Mouse (Mus musculus) mesoderm, embryonic 11.5 days (tissue): ENCODE results near the gene Pip4k2b.
"Not testable (repeated sequence)": the region's sequence is repeated elsewhere in the genome, so short reads cannot be mapped to it uniquely, and the experiment has no call there.

ENCODE experiments used
- DNase-seq: peaks from one replicate; pipeline ENCODE4 v3.0.0-alpha.2; 2012; ENCODE audit warnings: low read depth, low spot score

The Pip4k2b gene

DNA sequence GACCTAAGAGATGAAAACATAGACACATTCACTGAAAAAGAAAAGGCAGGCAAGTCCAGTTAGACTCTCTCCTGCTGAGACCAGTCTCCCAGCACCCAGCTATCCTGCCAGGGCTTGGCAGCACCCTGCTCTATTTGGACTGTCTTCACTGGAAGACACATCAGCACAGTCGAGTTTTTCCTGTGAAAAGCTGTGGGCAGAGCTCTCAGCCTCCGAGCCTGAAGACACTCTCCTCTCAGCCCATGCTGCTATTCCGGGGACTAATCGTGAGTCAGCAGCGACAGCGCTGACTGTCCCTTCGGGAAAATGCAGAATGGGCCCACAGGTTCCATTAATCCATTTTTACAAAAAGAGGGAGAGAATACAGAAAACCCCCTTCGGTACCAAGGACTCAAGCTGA lies 8.8 kb upstream of the Pip4k2b start:
- no peak for DNase-seq

GRCm38 (mm10) chr11:97748496-97748895 lies 4.0 kb upstream of the Pip4k2b start:
- DNase-seq, result no peak

GRCm38 (mm10) chr11:97747773-97748172 lies 3.3 kb upstream of the Pip4k2b start:
- DNase-seq, result no peak

- DNase-seq, result no peak
Measured at GRCm38 (mm10) chr11:97745331-97745721, 822 bp upstream of the Pip4k2b start.

DNA sequence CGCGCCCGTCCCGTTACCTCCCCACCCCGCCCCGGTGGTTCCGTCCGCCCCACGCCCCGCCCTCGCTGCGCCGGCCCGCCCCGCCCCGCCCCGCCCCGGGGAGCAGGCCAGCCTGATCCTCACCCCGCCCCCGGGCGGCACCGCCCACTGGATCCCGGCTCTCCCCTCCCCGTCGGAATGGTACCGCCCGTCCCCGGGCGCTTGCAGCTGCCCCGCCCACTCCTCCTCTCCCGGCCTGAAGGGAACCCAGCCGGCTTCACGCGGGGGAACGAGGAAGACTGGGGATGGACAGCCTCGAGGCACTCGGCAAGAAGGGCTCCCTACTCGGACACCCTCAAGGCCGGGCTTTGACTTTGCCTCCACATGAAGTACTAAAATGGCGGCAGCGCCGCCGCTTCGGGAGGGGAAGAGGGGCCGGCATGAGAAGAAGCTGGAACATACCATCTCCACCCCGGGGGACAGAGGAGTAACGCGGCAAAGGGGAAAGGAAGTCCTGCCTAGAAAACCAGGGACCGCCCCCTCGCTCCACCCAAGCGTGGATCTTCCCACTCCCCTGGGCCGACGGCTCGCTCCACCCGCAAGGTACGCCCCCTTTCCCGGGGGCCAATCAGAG lies 320 bp upstream of the Pip4k2b start:
- DNase-seq, result peak; percentile 99

- no peak for DNase-seq
Measured at GRCm38 (mm10) chr11:97743423-97743822, 1.1 kb downstream of the Pip4k2b start.

DNA sequence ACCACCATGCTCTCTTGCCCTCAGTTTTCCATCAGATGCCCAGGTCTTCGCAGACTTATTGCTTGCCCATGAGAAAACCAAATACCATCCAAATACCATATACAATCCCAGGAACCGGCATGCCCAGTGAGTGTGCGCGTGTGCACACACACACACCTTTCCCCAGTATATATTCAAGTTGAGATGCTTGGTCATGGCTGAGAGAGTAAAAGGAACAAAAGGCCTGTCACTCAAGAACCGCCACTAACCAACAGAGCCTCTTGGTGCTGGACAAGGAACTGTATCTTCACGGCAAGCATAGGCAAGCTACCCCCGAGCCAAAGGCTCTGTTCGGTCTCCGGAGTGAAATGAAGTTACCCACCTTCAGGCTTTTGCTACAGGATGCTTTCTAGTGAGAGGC lies 1.9 kb downstream of the Pip4k2b start:
- DNase-seq, result no peak

GRCm38 (mm10) chr11:97742157-97742556 lies 2.3 kb downstream of the Pip4k2b start:
- DNase-seq, result no peak

DNA sequence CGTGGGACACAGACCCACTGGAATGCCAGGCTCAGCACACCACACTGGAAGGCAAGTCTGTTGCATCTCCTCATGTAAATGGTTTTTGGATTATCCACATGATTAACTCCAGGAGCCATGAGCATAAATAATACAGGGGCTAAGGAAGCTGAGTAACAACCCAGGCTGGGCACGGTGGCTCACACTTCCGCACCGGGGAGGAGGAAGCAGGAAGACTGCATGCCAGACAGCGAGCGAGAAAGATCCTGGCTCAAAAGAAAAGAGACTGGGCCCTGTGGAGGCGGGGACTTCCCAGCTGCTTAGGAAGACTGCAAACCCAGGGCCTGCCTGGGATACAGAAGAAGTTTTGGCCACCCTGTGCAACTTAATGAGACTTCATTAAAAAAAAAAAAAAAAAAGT lies 4.3 kb downstream of the Pip4k2b start:
- no peak for DNase-seq

DNA sequence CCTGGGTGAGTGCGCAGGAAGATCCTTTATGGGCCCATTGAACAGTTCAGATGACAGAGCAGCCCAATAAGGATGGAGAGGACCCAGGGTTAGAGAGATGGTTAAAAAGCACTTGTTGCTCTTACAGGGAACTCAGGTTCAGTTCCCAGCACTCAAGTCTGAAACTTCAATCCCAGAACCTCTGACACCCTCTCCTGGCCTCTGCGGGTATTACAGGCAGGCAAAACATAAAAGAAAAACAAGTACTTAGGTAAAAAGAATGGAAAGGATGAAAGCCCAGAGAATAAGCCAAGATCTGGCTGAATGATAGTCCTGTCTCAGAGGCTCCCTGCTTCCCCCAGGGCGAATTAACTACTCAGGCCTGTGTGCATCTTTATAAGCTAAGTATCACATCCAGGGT lies 5.3 kb downstream of the Pip4k2b start:
- DNase-seq, result no peak

GRCm38 (mm10) chr11:97738703-97739102 lies 5.8 kb downstream of the Pip4k2b start:
- no peak for DNase-seq

DNA sequence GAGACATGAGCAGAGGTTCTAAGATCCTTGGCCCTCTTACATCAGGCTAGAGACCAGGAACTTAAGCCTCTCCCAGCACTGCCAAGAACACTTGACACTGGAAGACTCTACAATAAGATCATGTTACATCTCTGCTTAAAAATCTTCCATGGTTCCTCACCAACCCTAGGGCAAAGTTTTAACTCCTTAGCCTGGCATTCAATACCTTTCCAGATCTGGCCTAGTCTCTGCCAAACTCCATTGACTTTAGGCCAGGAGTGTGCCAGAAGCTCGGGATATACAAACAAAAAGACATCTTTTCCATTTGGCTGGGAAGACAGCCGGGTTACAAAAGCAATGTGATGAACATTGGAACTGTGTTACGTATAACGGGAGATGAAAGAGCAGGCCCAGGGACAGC lies 6.9 kb downstream of the Pip4k2b start:
- DNase-seq, result no peak

DNA sequence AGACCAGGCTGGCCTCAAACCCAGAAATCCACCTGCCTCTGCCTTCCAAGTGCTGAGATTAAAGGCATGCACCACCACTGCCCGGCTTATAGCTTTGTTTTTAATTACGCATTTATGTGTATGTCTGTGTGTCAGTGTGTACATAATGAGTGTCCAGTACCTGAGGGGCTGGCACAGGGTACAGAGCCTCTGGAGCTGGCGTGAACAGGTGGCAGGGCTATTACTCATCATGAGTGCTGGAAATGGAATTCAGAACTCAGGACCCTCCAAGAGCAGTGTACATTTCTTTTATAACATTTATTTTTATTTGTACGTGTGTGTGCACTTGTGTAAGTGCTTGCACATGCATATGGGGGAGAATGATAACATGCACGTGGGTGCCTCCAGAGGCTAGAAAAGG lies 7.9 kb downstream of the Pip4k2b start:
- DNase-seq, result no peak

DNA sequence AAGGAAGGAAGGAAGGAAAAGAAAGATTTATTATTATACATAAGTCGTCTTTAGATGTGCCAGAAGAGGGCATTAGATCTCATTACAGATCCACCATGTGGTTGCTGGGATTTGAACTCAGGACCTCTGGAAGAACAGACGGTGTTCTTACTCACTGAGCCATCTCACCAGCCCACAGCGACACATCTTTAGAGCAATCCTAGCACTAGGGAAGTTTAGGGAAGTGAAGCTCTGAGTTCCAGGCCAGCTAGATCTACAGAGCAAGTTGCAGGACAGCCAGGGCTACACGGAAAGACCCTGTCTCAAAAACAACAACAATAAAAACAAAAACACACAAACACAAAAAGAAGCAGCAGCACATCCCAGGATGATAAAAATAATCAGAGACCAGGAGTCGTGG lies 9.7 kb downstream of the Pip4k2b start:
- DNase-seq, result not testable (repeated sequence)

GRCm38 (mm10) chr11:97733689-97734088 lies 10.8 kb downstream of the Pip4k2b start:
- DNase-seq, result peak; percentile 55

DNA sequence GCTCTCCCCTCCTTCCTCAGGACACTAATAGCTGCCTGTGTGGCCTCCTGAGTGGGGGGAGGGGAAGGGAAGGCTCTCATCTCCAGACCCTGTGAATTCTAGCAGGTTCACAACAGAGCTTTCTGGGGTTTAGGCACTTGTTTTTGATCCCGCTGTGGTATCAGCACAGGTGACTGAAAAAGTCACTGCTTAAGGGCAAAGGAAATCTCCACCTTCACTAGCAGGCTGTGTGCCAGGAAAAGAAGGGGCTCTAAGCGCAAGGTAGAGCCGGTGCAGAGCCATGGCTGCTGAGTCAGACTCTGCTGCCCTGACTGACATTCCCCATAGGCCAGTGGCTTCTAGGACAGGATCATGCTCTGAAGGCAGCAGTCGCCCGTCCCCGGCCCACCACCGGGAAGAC lies 15.8 kb downstream of the Pip4k2b start:
- DNase-seq, result no peak

DNA sequence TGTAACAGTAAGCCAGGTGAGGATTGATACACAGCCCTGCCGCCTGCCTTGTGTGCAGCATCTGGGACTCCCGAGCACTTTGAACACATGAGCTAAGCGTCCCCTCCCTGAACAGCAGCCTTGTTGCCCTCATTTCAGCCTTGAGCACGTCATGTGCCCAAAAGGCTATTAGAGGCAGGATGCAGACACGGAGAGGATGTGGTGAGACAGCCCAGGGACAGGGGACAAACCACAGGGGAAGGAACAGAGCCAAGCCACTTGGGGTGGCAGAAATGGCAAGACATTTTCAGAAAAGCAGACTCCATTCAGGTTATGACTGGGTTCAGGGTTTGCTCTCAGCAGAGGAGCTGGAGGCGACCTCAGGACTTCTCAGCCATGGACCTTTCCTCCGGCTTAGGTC lies 16.2 kb downstream of the Pip4k2b start:
- no peak for DNase-seq

- DNase-seq, result no peak
Measured at GRCm38 (mm10) chr11:97723709-97724108, 20.8 kb downstream of the Pip4k2b start.

DNA sequence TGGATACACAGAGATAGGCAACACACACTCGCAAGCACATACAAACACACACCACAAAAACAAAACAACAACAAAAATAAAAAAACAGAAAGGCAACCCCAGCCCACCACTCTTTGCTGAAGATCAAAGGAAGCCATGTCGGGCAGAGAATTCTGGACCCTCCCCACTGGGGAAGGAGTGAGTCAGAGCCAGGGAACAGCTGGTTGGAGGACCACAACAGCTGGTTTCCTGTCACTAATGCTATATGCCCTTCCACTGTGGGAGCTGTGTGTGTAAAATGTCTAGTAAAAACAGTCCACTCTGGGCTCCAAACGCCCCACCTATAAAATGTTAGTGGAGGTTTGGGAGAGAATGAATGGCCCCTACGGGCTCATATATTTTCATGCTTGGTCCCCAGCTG lies 23.2 kb downstream of the Pip4k2b start:
- DNase-seq, result no peak

- no peak for DNase-seq
Measured at GRCm38 (mm10) chr11:97719041-97719440, 25.5 kb downstream of the Pip4k2b start.

GRCm38 (mm10) chr11:97718281-97718860 lies 26.1 kb downstream of the Pip4k2b start:
- DNase-seq, result no peak

- DNase-seq, result no peak
Measured at GRCm38 (mm10) chr11:97717369-97718280, 26.9 kb downstream of the Pip4k2b start.

- DNase-seq, result no peak
Measured at GRCm38 (mm10) chr11:97716021-97716420, 28.5 kb downstream of the Pip4k2b start.
